Mouse (Mus musculus) CH12.LX (cell line): Measurements from ENCODE around the gene AI597479. TPM values are rescaled to one million over a fixed set of nuclear protein-coding genes. Genes with fewer than 3 reads are reported as not detected.

ENCODE experiments used
- DNase-seq: peaks from one replicate; pipeline ENCODE4 v3.0.0-alpha.2; 2013; ENCODE audit errors: extremely low read depth
- H3K27ac ChIP-seq: 2 replicates; pipeline ENCODE4 v1.5.1; 2012; ENCODE audit warnings: low read depth, mild to moderate bottlenecking, control low read depth, moderate library complexity; ENCODE audit not compliant: insufficient read depth
- H3K27me3 ChIP-seq: replicated peaks from 2 replicates; pipeline ENCODE3; 2012; ENCODE audit warnings: inconsistent platforms
- H3K36me3 ChIP-seq, 2 experiments: replicated peaks in 1 of 2; 2 replicates each; pipeline versions ENCODE3 to v1.6.1; 2012; ENCODE audit warnings: inconsistent platforms in 1 of 2, low read length in 1 of 2, mild to moderate bottlenecking in 1 of 2, mixed read lengths in 1 of 2, moderate library complexity in 1 of 2; ENCODE audit not compliant: control insufficient read depth in 1 of 2, insufficient read depth in 1 of 2
- H3K4me1 ChIP-seq, 2 experiments: 2 replicates each; pipeline ENCODE4 v1.6.1; 2012; ENCODE audit warnings: inconsistent platforms in 1 of 2, moderate library complexity in 1 of 2; ENCODE audit not compliant: insufficient read depth in 2 of 2, control insufficient read depth in 1 of 2
- H3K4me2 ChIP-seq: 2 replicates; pipeline ENCODE4 v1.6.1; 2012; ENCODE audit warnings: low read depth, mild to moderate bottlenecking, control low read depth; ENCODE audit not compliant: poor library complexity, insufficient read depth, severe bottlenecking
- H3K4me3 ChIP-seq, 3 experiments: fragments of 150-350 bp in 1 of 3; sonication (generic) in 1 of 3; replicated peaks in 1 of 3; 2 replicates each; pipeline versions ENCODE3 to v1.5.1; 2011 to 2012; ENCODE audit warnings: low read depth in 2 of 3, low read length in 2 of 3, mild to moderate bottlenecking in 2 of 3, moderate library complexity in 2 of 3, control low read depth in 1 of 3, improper control_type of control experiment in 1 of 3, inconsistent platforms in 1 of 3, mixed read lengths in 1 of 3; ENCODE audit not compliant: poor library complexity in 1 of 3
- H3K79me2 ChIP-seq: replicated peaks from 2 replicates; pipeline ENCODE4 v1.6.1; 2012; ENCODE audit warnings: mild to moderate bottlenecking, moderate library complexity; ENCODE audit not compliant: control insufficient read depth, poor library complexity, insufficient read depth, severe bottlenecking; ENCODE audit errors: extremely low read depth
- H3K9ac ChIP-seq: 2 replicates; pipeline ENCODE4 v1.6.1; 2012; ENCODE audit warnings: low read depth, mild to moderate bottlenecking, control low read depth, moderate library complexity; ENCODE audit not compliant: insufficient read depth
- H3K9me3 ChIP-seq: replicated peaks from 2 replicates; pipeline ENCODE3; 2012; ENCODE audit warnings: low read length, inconsistent platforms, mixed read lengths
- BHLHE40 ChIP-seq: IDR thresholded peaks from 2 replicates; pipeline ENCODE4 v1.6.1; 2011; ENCODE audit warnings: mild to moderate bottlenecking, low read depth, low read length, improper control_type of control experiment
- CHD1 ChIP-seq: IDR thresholded peaks from 2 replicates; pipeline ENCODE4 v1.6.1; 2012; ENCODE audit warnings: low read depth, low read length, improper control_type of control experiment, inconsistent platforms
- EP300 ChIP-seq: IDR thresholded peaks from 2 replicates; pipeline ENCODE4 v1.6.1; 2011; ENCODE audit warnings: low read length, improper control_type of control experiment
- GABPA ChIP-seq: IDR thresholded peaks from 2 replicates; pipeline ENCODE4 v1.6.1; 2012; ENCODE audit warnings: low read depth, low read length, improper control_type of control experiment, inconsistent platforms; ENCODE audit not compliant: insufficient replicate concordance
- HCFC1 ChIP-seq: IDR thresholded peaks from 2 replicates; pipeline ENCODE4 v1.6.1; 2012; ENCODE audit warnings: low read depth, mild to moderate bottlenecking, inconsistent platforms, low read length, improper control_type of control experiment
- IRF4 ChIP-seq: IDR thresholded peaks from 2 replicates; pipeline ENCODE4 v1.6.1; 2014; ENCODE audit warnings: low read depth, mild to moderate bottlenecking, inconsistent platforms, low read length, improper control_type of control experiment
- MAZ ChIP-seq: IDR thresholded peaks from 2 replicates; pipeline ENCODE4 v1.6.1; 2012; ENCODE audit warnings: low read depth, mild to moderate bottlenecking, inconsistent platforms, low read length, improper control_type of control experiment, moderate library complexity
- MEF2A ChIP-seq: IDR thresholded peaks from 2 replicates; pipeline ENCODE4 v1.6.1; 2014; ENCODE audit warnings: low read depth, mild to moderate bottlenecking, inconsistent platforms, low read length, improper control_type of control experiment, borderline replicate concordance
- MYC ChIP-seq: IDR thresholded peaks from 2 replicates; pipeline ENCODE4 v1.6.1; 2011; ENCODE audit warnings: low read depth, mild to moderate bottlenecking, improper control_type of control experiment, low read length
- NRF1 ChIP-seq: IDR thresholded peaks from 2 replicates; pipeline ENCODE4 v1.6.1; 2014; ENCODE audit warnings: low read depth, mild to moderate bottlenecking, inconsistent platforms, low read length, improper control_type of control experiment, moderate library complexity
- PAX5 ChIP-seq: IDR thresholded peaks from 2 replicates; pipeline ENCODE4 v1.6.1; 2012; ENCODE audit warnings: low read length, inconsistent platforms, mixed read lengths
- POLR2A ChIP-seq: IDR thresholded peaks from 2 replicates; pipeline ENCODE4 v1.6.1; 2011; ENCODE audit warnings: low read depth, mild to moderate bottlenecking, improper control_type of control experiment, low read length
- POLR2AphosphoS2 ChIP-seq: IDR thresholded peaks from 2 replicates; pipeline ENCODE4 v1.6.1; 2011; ENCODE audit warnings: low read depth, low read length, improper control_type of control experiment
- RCOR1 ChIP-seq: conservative IDR thresholded peaks from 2 replicates; pipeline ENCODE4 v1.6.1; 2012; ENCODE audit warnings: low read depth, mild to moderate bottlenecking, inconsistent platforms, low read length, improper control_type of control experiment
- SIN3A ChIP-seq: IDR thresholded peaks from 2 replicates; pipeline ENCODE4 v1.6.1; 2012; ENCODE audit warnings: low read length, improper control_type of control experiment, inconsistent platforms
- TBP ChIP-seq: conservative IDR thresholded peaks from 2 replicates; pipeline ENCODE4 v1.6.1; 2011; ENCODE audit warnings: low read depth, low read length, improper control_type of control experiment
- UBTF ChIP-seq: IDR thresholded peaks from 2 replicates; pipeline ENCODE4 v1.6.1; 2012; ENCODE audit warnings: low read depth, mild to moderate bottlenecking, inconsistent platforms, low read length, improper control_type of control experiment, moderate library complexity
- USF1 ChIP-seq: IDR thresholded peaks from 2 replicates; pipeline ENCODE4 v1.6.1; 2014; ENCODE audit warnings: low read depth, mild to moderate bottlenecking, inconsistent platforms, low read length, improper control_type of control experiment
- ZC3H11A ChIP-seq: IDR thresholded peaks from 2 replicates; pipeline ENCODE4 v1.6.1; 2012; ENCODE audit warnings: low read depth, mild to moderate bottlenecking, inconsistent platforms, low read length, improper control_type of control experiment
- ZMIZ1 ChIP-seq: IDR thresholded peaks from 2 replicates; pipeline ENCODE4 v1.6.1; 2012; ENCODE audit warnings: low read depth, mild to moderate bottlenecking, inconsistent platforms, low read length, improper control_type of control experiment
- dilution Hi-C: fragments of 300-500 bp; cut with MboI; formaldehyde crosslinking; loops from 2 replicates; pipeline ENCODE4 v1.14.3; 2020; ENCODE audit warnings: low sequenced_read_pairs; ENCODE audit not compliant: extremely low pct_unique_long_range_greater_than_20kb, extremely low pct_ligation_motif_present
- in situ Hi-C: fragments of 300-500 bp; cut with MboI; formaldehyde crosslinking; loops from 3 replicates; pipeline ENCODE4 v1.14.3; 2019; ENCODE audit warnings: low sequenced_read_pairs, low pct_ligation_motif_present, low pct_unique_long_range_greater_than_20kb, mixed read lengths
- polyA plus RNA-seq: library from polyadenylated mRNA; unstranded; fragments of >175 nt; gene quantifications from 2 replicates; pipeline ENCODE4 v1.2.1, GENCODE M21; 2012; ENCODE audit warnings: low read depth; ENCODE audit not compliant: insufficient read length
- total RNA-seq, 2 experiments: library from RNA; depleted of rRNA; stranded (reverse); fragments of 300-350 nt in 1 of 2; fragments of >200 nt in 1 of 2; gene quantifications; 2 replicates each; pipeline ENCODE4 v1.2.3; 2012 to 2014

AI597479 gene
- total and polyA plus RNA-seq, 3 experiments = 19.5 to 39.8 (median 22.6) TPM

- no peak overlapping the region for H3K4me2 ChIP-seq
- no peaks in the 10 kb centered on the region for H3K4me1 ChIP-seq
- TF ChIP-seq UBTF (no peak), SIN3A (no peak), ZMIZ1 (no peak), USF1 (no peak)
- H3K9me3 ChIP-seq = peaks cover 5% of the 10 kb centered on the region
- H3K36me3 ChIP-seq = no peaks in the 10 kb centered on the region
- H3K27me3 ChIP-seq = no peaks in the 10 kb centered on the region
- in situ Hi-C loops = no loop called here
- dilution Hi-C loops = no loop called here
- no peak overlapping the region for H3K9ac ChIP-seq
- H3K79me2 ChIP-seq = no peaks in the 10 kb centered on the region
- H3K4me3 ChIP-seq = no peak overlapping the region
- no peak for DNase-seq
- H3K27ac ChIP-seq = no peak overlapping the region
Observed at GRCm38 (mm10) chr1:43157907-43158306, 59.4 kb downstream of the AI597479 start.

- Histone ChIP-seq H3K79me2 (no peaks in the 10 kb centered on the region), H3K9me3 (peaks cover 6% of the 10 kb centered on the region), H3K27me3 (no peaks in the 10 kb centered on the region), H3K27ac (no peak overlapping the region), H3K4me2 (no peak overlapping the region)
- dilution Hi-C loops = no loop called here
- DNase-seq = no peak
- no peak for TF ChIP-seq USF1
- TF ChIP-seq MEF2A = no peak
- no peak for TF ChIP-seq POLR2AphosphoS2
- TF ChIP-seq UBTF = no peak
- no peak for TF ChIP-seq HCFC1
- TF ChIP-seq TBP = no peak
- TF ChIP-seq ZC3H11A = no peak
- no peak for TF ChIP-seq EP300
- TF ChIP-seq MAZ = no peak
- TF ChIP-seq IRF4 = no peak
- TF ChIP-seq BHLHE40 = no peak
- no peak for TF ChIP-seq CHD1
- no peak for TF ChIP-seq MYC
- TF ChIP-seq PAX5 = no peak
- no peak for TF ChIP-seq NRF1
- no peak for TF ChIP-seq RCOR1
- no peak for TF ChIP-seq GABPA
- TF ChIP-seq POLR2A = no peak
- TF ChIP-seq, all 38 proteins: peak for 0
- in situ Hi-C loops = no loop called here
- H3K36me3 ChIP-seq = no peaks in the 10 kb centered on the region
- H3K9ac ChIP-seq = no peak overlapping the region
- no peak overlapping the region for H3K4me3 ChIP-seq
- H3K4me1 ChIP-seq = no peaks in the 10 kb centered on the region
Observed at GRCm38 (mm10) chr1:43159429-43159828, 60.9 kb downstream of the AI597479 start.
